Mouse (Mus musculus) limb, embryonic 12.5 days (tissue): ENCODE data around the gene Reep3. TPM values are rescaled to one million over a fixed set of nuclear protein-coding genes. Genes with fewer than 3 reads are reported as not detected.
"Not testable (repeated sequence)": the region's sequence is repeated elsewhere in the genome, so short reads cannot be mapped to it uniquely, and the experiment has no call there.

ENCODE experiments used
- ATAC-seq: fragments of 200-750 bp; cut with Nextera tagmentation; 2 replicates; pipeline ENCODE4 v1.8.0; 2017; ENCODE audit warnings: low read depth, moderate TSS enrichment; ENCODE audit not compliant: insufficient number of reproducible peaks, insufficient read depth, low FRiP score, low TSS enrichment
- H3K27ac ChIP-seq: fragments of 300-500 bp; sonication (generic); 2 replicates; pipeline ENCODE4 v1.5.1; 2016; ENCODE audit warnings: mild to moderate bottlenecking, moderate library complexity
- H3K27me3 ChIP-seq: fragments of 300-500 bp; sonication (generic); 2 replicates; pipeline ENCODE4 v1.6.1; 2016; ENCODE audit warnings: mild to moderate bottlenecking, moderate library complexity
- H3K36me3 ChIP-seq: fragments of 300-500 bp; sonication (generic); 2 replicates; pipeline ENCODE4 v1.6.1; 2016; ENCODE audit warnings: mild to moderate bottlenecking, moderate library complexity
- H3K4me1 ChIP-seq: fragments of 300-500 bp; sonication (generic); replicated peaks from 2 replicates; pipeline ENCODE4 v1.6.1; 2016
- H3K4me2 ChIP-seq: fragments of 300-500 bp; sonication (generic); 2 replicates; pipeline ENCODE4 v1.6.1; 2016; ENCODE audit warnings: mild to moderate bottlenecking, moderate library complexity
- H3K4me3 ChIP-seq: fragments of 300-500 bp; sonication (generic); replicated peaks from 2 replicates; pipeline ENCODE4 v1.5.1; 2016; ENCODE audit warnings: mild to moderate bottlenecking
- H3K9ac ChIP-seq: fragments of 300-500 bp; sonication (generic); replicated peaks from 2 replicates; pipeline ENCODE4 v1.6.1; 2016; ENCODE audit warnings: mild to moderate bottlenecking, moderate library complexity
- H3K9me3 ChIP-seq: fragments of 300-500 bp; sonication (generic); 2 replicates; pipeline ENCODE4 v1.6.1; 2016; ENCODE audit warnings: mild to moderate bottlenecking, moderate library complexity
- WGBS: fragments of 180-500 bp; shearing (Covaris S2); methylation state at CpG from one replicate; pipeline ENCODE4 v1.1.7; 2016; 5-methylcytosine and 5-hydroxymethylcytosine counted together
- polyA plus RNA-seq: library from polyadenylated mRNA; unstranded; fragments of >200 nt; fragmentation: Nextera tagmentation; extraction: Ambion mirVana; gene quantifications from 2 replicates; pipeline ENCODE4 v1.2.1, GENCODE M21; 2016

The Reep3 gene
- polyA plus RNA-seq, 1 experiment from 2014 or later: 33.3 TPM

GRCm38 (mm10) chr10:67124156-67124555, 27.4 kb upstream of the Reep3 start:
- Histone ChIP-seq H3K4me1 (peaks cover 27% of the 10 kb centered on the region), H3K27me3 (peaks cover 17% of the 10 kb centered on the region), H3K4me2 (no peak overlapping the region), H3K27ac (no peak overlapping the region), H3K9me3 (no peaks in the 10 kb centered on the region), H3K9ac (no peak overlapping the region), H3K4me3 (no peak overlapping the region), H3K36me3 (no peaks in the 10 kb centered on the region)
- WGBS: 87% methylated on average over 4 of the region's 4 CpGs
- no peak for ATAC-seq

GRCm38 (mm10) chr10:67123756-67124155, 27.0 kb upstream of the Reep3 start:
- 67% methylated on average over 2 of the region's 2 CpGs for WGBS
- H3K9me3 ChIP-seq: no peaks in the 10 kb centered on the region
- peaks cover 29% of the 10 kb centered on the region for H3K4me1 ChIP-seq
- ATAC-seq: no peak
- no peak overlapping the region for H3K4me3 ChIP-seq
- H3K27me3 ChIP-seq: peaks cover 17% of the 10 kb centered on the region
- H3K4me2 ChIP-seq: no peak overlapping the region
- no peak overlapping the region for H3K9ac ChIP-seq
- H3K27ac ChIP-seq: no peak overlapping the region
- H3K36me3 ChIP-seq: no peaks in the 10 kb centered on the region

DNA sequence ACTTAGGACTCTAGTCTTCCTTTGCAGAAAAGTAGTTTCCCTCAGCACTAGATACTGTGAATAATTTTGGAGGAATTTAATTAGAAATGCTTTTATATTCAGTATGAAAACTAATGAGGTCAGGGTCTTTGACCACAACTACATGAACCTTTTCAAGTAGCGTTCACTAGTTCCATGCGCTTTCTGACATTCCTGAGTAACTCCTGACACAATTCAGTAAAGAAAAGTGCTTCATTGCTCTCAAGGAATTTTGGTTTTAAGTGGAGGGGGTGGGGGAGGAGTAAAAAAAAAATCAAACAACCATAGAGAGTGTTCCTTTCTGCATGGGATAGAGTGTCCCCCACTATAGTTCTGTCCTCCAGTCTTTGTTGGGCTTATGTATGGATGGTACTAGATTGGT, 23.9 kb upstream of the Reep3 start:
- Histone ChIP-seq H3K4me2 (no peak overlapping the region), H3K4me3 (no peak overlapping the region), H3K36me3 (no peaks in the 10 kb centered on the region), H3K9ac (no peak overlapping the region), H3K27ac (no peak overlapping the region), H3K4me1 (peaks cover 27% of the 10 kb centered on the region), H3K27me3 (peaks cover 14% of the 10 kb centered on the region), H3K9me3 (no peaks in the 10 kb centered on the region)
- ATAC-seq: no peak
- 83% methylated on average over 2 of the region's 2 CpGs for whole genome bisulfite sequencing

GRCm38 (mm10) chr10:67120180-67120579, 23.4 kb upstream of the Reep3 start:
- no peak overlapping the region for H3K9ac ChIP-seq
- H3K9me3 ChIP-seq: no peaks in the 10 kb centered on the region
- WGBS: 73% methylated on average over 4 of the region's 4 CpGs
- ATAC-seq: no peak
- H3K27ac ChIP-seq: no peak overlapping the region
- H3K4me2 ChIP-seq: no peak overlapping the region
- H3K27me3 ChIP-seq: peaks cover 10% of the 10 kb centered on the region
- H3K36me3 ChIP-seq: no peaks in the 10 kb centered on the region
- H3K4me3 ChIP-seq: no peak overlapping the region
- H3K4me1 ChIP-seq: peaks cover 32% of the 10 kb centered on the region

- H3K27ac ChIP-seq: no peak overlapping the region
- WGBS: 42% methylated on average over 7 of the region's 7 CpGs
Observed at GRCm38 (mm10) chr10:67119291-67119690, 22.5 kb upstream of the Reep3 start.

DNA sequence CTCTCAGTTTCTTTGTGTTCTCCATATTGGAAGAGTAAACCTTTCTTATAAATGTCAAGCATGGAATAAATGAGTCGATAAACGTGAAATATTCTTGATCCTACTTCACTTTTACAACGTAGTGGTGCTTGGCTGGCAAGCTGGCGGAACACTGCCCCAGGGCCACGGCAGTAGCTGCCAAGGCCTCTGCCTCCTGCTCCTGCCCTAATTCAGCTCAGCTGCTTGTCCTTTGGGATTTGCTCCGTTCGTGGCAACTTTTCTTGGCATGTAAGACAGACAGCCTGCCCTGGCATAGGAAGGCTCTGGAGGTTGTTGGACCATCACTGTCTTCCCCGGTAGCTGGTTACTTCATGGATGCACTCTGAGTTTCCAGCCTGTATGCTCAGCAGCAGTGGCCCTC, 19.5 kb upstream of the Reep3 start:
- H3K27me3 ChIP-seq: no peaks in the 10 kb centered on the region
- H3K9ac ChIP-seq: no peak overlapping the region
- no peaks in the 10 kb centered on the region for H3K36me3 ChIP-seq
- peak overlapping the region; percentile 2; the same call in 1 of the 2 replicates for H3K4me2 ChIP-seq
- H3K4me1 ChIP-seq: peaks cover 55% of the 10 kb centered on the region
- 40% methylated on average over 8 of the region's 8 CpGs for WGBS
- no peaks in the 10 kb centered on the region for H3K9me3 ChIP-seq
- H3K4me3 ChIP-seq: no peak overlapping the region
- ATAC-seq: no peak
- H3K27ac ChIP-seq: 0 out of 2 replicates have a peak overlapping the region, but pooled peaks have one; percentile 56

More at GRCm38 (mm10) chr10:67119291-67119690, 22.5 kb upstream of the Reep3 start:
- no peak for ATAC-seq
- Histone ChIP-seq H3K36me3 (no peaks in the 10 kb centered on the region), H3K9ac (no peak overlapping the region), H3K9me3 (no peaks in the 10 kb centered on the region), H3K27me3 (peaks cover 4% of the 10 kb centered on the region), H3K4me2 (no peak overlapping the region), H3K4me1 (peaks cover 41% of the 10 kb centered on the region), H3K4me3 (no peak overlapping the region)

DNA sequence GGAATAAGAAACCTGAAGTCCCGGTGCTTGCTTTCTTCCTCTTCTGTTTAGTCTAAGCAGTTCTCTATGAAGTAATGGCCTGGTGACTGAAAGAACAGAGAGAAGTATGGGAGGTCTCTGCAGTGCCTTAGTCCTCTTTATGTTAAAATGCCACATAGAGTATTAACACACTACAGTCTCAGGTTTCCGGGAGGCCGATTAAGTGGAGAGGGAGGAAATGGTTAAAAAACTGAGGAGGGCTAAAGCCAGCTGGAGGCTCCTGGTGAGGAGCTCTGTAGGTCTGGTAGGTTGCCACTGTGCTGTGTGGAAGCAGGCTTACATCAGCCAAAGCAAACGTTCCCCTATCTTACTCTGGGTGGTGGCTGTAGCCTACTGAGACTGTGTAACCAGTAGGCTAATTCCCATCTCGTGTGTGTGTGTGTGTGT, 18.9 kb upstream of the Reep3 start:
- peak; percentile 83 for ATAC-seq
- H3K36me3 ChIP-seq: no peaks in the 10 kb centered on the region
- peak overlapping the region; percentile 19; the same call in 1 of the 2 replicates for H3K4me2 ChIP-seq
- WGBS: 13% methylated on average over 5 of the region's 5 CpGs
- H3K4me3 ChIP-seq: no peak overlapping the region
- H3K27me3 ChIP-seq: no peaks in the 10 kb centered on the region
- peaks cover 61% of the 10 kb centered on the region for H3K4me1 ChIP-seq
- H3K9me3 ChIP-seq: no peaks in the 10 kb centered on the region
- peak overlapping the region; percentile 85 for H3K27ac ChIP-seq
- H3K9ac ChIP-seq: no peak overlapping the region

DNA sequence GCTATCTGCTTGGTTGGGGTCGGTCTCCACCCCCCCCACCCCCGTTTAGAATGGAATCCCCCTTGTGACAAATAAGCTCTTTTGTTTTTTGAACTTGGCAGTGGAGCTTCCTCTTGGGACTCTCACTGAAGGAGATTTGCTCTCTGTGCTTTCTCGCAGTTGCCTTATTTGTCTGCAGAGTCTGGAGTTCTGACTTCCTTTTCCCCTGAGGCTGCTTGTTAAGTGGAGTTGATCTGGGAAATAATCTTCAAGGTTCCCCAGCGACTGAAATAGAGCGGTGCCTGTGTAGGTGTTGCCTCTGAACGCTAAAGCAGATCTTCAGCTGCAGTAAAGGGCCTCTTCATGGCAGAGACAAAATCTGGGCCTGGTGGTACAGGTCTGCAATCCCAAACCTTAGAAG, 18.4 kb upstream of the Reep3 start:
- Histone ChIP-seq H3K4me3 (no peak overlapping the region), H3K9ac (no peak overlapping the region), H3K9me3 (no peaks in the 10 kb centered on the region), H3K36me3 (no peaks in the 10 kb centered on the region), H3K4me1 (peaks cover 64% of the 10 kb centered on the region), H3K27ac (peak overlapping the region; percentile 85), H3K4me2 (0 out of 2 replicates have a peak overlapping the region, but pooled peaks have one; percentile 19), H3K27me3 (no peaks in the 10 kb centered on the region)
- 8% methylated on average over 6 of the region's 6 CpGs for WGBS
- ATAC-seq: no peak; the same call in 1 of the 2 replicates

DNA sequence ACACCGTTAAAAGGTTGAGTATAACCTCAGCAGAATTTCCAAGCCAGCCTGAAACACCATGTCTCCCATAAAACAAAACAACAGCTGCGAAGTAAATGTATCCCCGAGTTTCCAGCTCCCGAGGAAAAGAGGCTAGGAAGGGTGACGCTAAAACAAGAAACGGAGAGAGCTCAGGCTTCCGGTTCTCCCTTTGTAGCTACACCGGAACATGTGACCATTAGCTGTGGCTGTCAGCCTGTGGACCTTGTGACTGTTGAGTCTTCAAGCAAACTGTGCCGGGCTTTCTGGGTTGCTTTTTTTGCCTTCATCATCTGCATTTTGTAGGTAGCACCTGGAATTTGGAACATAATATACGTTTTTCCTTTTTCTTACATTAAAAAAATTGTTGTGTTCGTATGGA, 17.1 kb upstream of the Reep3 start:
- H3K9me3 ChIP-seq: no peaks in the 10 kb centered on the region
- H3K4me1 ChIP-seq: peaks cover 57% of the 10 kb centered on the region
- no peak for ATAC-seq
- no peak overlapping the region for H3K4me2 ChIP-seq
- no peaks in the 10 kb centered on the region for H3K27me3 ChIP-seq
- H3K4me3 ChIP-seq: no peak overlapping the region
- 62% methylated on average over 11 of the region's 11 CpGs for WGBS
- no peaks in the 10 kb centered on the region for H3K36me3 ChIP-seq
- peak overlapping the region; percentile 60; the same call in 1 of the 2 replicates for H3K27ac ChIP-seq
- no peak overlapping the region for H3K9ac ChIP-seq

DNA sequence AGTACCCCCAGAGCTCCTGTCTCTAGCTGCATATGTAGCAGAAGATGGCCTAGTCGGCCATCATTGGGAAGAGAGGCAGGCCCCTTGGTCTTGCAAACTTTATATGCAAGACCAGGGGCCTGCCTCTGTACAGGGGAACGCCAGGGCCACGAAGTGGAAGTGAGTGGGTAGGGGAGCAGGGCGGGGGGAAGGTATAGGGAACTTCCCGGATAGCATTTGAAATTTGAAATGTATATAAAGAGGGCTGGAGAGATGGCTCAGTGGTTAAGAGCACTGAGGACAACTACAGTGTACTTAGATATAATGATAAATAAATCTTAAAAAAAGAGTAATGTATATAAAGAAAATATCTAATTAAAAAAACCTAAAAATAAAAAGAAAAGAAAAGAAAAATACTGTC, 16.2 kb upstream of the Reep3 start:
- H3K9me3 ChIP-seq, H3K9ac ChIP-seq, H3K4me3 ChIP-seq, ATAC-seq, H3K4me2 ChIP-seq, H3K27ac ChIP-seq, H3K36me3 ChIP-seq, H3K27me3 ChIP-seq: not testable (repeated sequence)
- H3K4me1 ChIP-seq: peaks cover 57% of the 10 kb centered on the region
- 83% methylated on average over 5 of the region's 5 CpGs for WGBS

DNA sequence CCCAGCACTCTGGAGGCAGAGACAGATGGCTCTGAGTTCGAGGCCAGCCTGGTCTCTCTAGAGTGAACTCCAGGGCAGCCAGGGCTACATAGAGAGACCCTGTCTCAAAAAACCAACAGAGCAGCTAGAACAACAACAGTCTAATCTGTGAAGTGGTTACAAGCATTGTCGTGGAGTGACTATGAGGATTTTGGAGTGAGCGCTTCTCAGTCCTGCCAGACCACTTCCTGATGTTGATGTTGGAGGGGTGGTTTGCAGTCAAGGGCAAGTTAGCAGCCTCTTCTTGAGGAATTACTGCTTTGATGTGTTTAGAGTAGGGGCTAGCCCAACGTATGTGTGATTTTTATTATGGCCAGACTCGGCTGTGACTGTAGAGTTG, 15.0 kb upstream of the Reep3 start:
- Histone ChIP-seq H3K36me3 (no peaks in the 10 kb centered on the region), H3K4me3 (no peak overlapping the region), H3K4me2 (no peak overlapping the region), H3K27ac (no peak overlapping the region), H3K9ac (no peak overlapping the region), H3K27me3 (no peaks in the 10 kb centered on the region), H3K9me3 (no peaks in the 10 kb centered on the region), H3K4me1 (peaks cover 54% of the 10 kb centered on the region)
- ATAC-seq: no peak
- WGBS: 62% methylated on average over 5 of the region's 5 CpGs

DNA sequence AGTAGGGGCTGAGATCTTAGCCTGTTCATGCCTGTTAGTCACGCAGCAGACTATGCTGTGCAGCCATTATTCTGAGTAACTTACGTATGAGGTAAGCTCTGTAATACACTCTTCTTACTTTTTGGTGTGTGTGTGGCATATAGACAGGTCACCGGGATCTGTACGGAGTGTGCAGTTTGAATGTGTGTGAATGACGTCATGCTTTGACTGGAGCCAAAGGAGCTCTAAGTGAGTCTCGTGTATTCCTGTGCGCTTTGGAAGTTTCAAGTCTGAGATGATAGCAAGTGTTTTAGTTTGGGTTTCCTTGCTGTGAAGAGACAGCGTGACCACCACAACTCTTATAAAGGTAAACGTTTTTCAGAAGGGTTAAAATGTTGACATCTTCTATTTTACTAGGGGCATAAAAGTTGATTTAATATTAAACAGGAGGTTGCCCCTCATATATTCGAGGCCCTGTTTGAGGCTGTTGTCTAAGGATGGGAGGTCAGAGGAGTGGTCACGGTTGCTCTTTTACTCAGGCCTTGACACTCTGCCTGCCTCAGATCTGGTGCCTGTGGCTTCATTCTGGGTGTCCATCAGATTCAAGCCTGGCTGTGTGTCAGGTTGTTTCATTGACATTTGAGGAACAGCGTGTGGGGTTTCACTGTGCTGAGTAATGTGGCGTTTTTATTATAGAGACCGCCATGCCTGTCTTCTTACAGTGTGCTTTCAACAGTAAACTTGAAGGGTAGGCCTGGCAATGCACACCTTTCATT, 14.5 kb upstream of the Reep3 start:
- 74% methylated on average over 14 of the region's 14 CpGs for WGBS
- H3K27ac ChIP-seq: no peak overlapping the region
- ATAC-seq: no peak
- H3K4me1 ChIP-seq: peaks cover 49% of the 10 kb centered on the region
- no peak overlapping the region for H3K4me2 ChIP-seq
- no peaks in the 10 kb centered on the region for H3K9me3 ChIP-seq
- H3K4me3 ChIP-seq: no peak overlapping the region
- no peaks in the 10 kb centered on the region for H3K27me3 ChIP-seq
- no peaks in the 10 kb centered on the region for H3K36me3 ChIP-seq
- H3K9ac ChIP-seq: no peak overlapping the region
